Mouse (Mus musculus): ENCODE data around the gene Mllt10. TPM values are rescaled to one million over a fixed set of nuclear protein-coding genes. Genes with fewer than 3 reads are reported as not detected.

The Mllt10 gene
- total RNA-seq, 2 experiments from 2014 or later = 41.6 to 42.5 TPM

- intact Hi-C loops (cut with DNase I) = no loop called here
Observed at GRCm38 (mm10) chr2:18169174-18169948, 114.3 kb downstream of the Mllt10 start.

GRCm38 (mm10) chr2:18175234-18175633 lies 120.2 kb downstream of the Mllt10 start:
- intact Hi-C loops (cut with DNase I) = no loop called here
- no peak for DNase-seq

More at GRCm38 (mm10) chr2:18169174-18169948, 114.3 kb downstream of the Mllt10 start:
- no peak for DNase-seq

GRCm38 (mm10) chr2:18176235-18176634 lies 121.2 kb downstream of the Mllt10 start:
- intact Hi-C loops (cut with DNase I) = no loop called here
- no peak for DNase-seq

- no peak for DNase-seq
- intact Hi-C loops (cut with DNase I) = no loop called here
Observed at GRCm38 (mm10) chr2:18180323-18180722, 125.3 kb downstream of the Mllt10 start.

GRCm38 (mm10) chr2:18181631-18182030 lies 126.6 kb downstream of the Mllt10 start:
- intact Hi-C loops (cut with DNase I) = no loop called here
- DNase-seq = no peak

- no peak for DNase-seq
- intact Hi-C loops (cut with DNase I) = no loop called here
Observed at GRCm38 (mm10) chr2:18183079-18183478, 128.0 kb downstream of the Mllt10 start.

- intact Hi-C loops (cut with DNase I) = no loop called here
- DNase-seq = no peak
Observed at GRCm38 (mm10) chr2:18188367-18188766, 133.3 kb downstream of the Mllt10 start.

- intact Hi-C loops (cut with DNase I) = no loop called here
- DNase-seq = no peak
Observed at GRCm38 (mm10) chr2:18195285-18195684, 140.2 kb downstream of the Mllt10 start.

- peak in 1 of 2 experiments; percentile 15 for DNase-seq
- intact Hi-C loops (cut with DNase I) = no loop called here
Observed at GRCm38 (mm10) chr2:18195691-18196396, 140.8 kb downstream of the Mllt10 start.

GRCm38 (mm10) chr2:18201820-18202462 lies 146.9 kb downstream of the Mllt10 start:
- intact Hi-C loops (cut with DNase I) = loop anchor here (10.0 kb wide), 1 partner anchor 137 kb away; no protein-coding TSS in a partner anchor
- DNase-seq = no peak

GRCm38 (mm10) chr2:18202923-18203322 lies 147.9 kb downstream of the Mllt10 start:
- DNase-seq = no peak
- intact Hi-C loops (cut with DNase I) = loop anchor here (10.0 kb wide), 1 partner anchor 138 kb away; no protein-coding TSS in a partner anchor

- DNase-seq = peak; percentile 72 to 73
- intact Hi-C loops (cut with DNase I) = loop anchor here (2.0 to 10.0 kb wide), 3 partner anchors 140 to 356 kb away; no protein-coding TSS in a partner anchor
Observed at GRCm38 (mm10) chr2:18205118-18205517, 150.1 kb downstream of the Mllt10 start.

GRCm38 (mm10) chr2:18206811-18207210 lies 151.8 kb downstream of the Mllt10 start:
- intact Hi-C loops (cut with DNase I) = loop anchor here (10.0 kb wide), 1 partner anchor 142 kb away; no protein-coding TSS in a partner anchor
- DNase-seq = no peak

GRCm38 (mm10) chr2:18208578-18208977 lies 153.5 kb downstream of the Mllt10 start:
- intact Hi-C loops (cut with DNase I) = loop anchor here (10.0 kb wide), 1 partner anchor 144 kb away; no protein-coding TSS in a partner anchor
- DNase-seq = no peak

- intact Hi-C loops (cut with DNase I) = loop anchor here (10.0 kb wide), 1 partner anchor 145 kb away; no protein-coding TSS in a partner anchor
- no peak for DNase-seq
Observed at GRCm38 (mm10) chr2:18209211-18209823, 154.3 kb downstream of the Mllt10 start.

- no peak for DNase-seq
- intact Hi-C loops (cut with DNase I) = loop anchor here (10.0 kb wide), 2 partner anchors 135 to 145 kb away; no protein-coding TSS in a partner anchor
Observed at GRCm38 (mm10) chr2:18209948-18210347, 154.9 kb downstream of the Mllt10 start.

- intact Hi-C loops (cut with DNase I) = loop anchor here (10.0 kb wide), 1 partner anchor 131 kb away; no protein-coding TSS in a partner anchor
- no peak for DNase-seq
Observed at GRCm38 (mm10) chr2:18214031-18214430, 159.0 kb downstream of the Mllt10 start.

- intact Hi-C loops (cut with DNase I) = loop anchor here (10.0 kb wide), 1 partner anchor 127 kb away; no protein-coding TSS in a partner anchor
- peak; percentile 48 to 59 for DNase-seq
Observed at GRCm38 (mm10) chr2:18217867-18218266, 162.8 kb downstream of the Mllt10 start.

GRCm38 (mm10) chr2:18218500-18218899 lies 163.5 kb downstream of the Mllt10 start:
- DNase-seq = peak in 1 of 2 experiments; percentile 9
- intact Hi-C loops (cut with DNase I) = loop anchor here (10.0 kb wide), 1 partner anchor 126 kb away; no protein-coding TSS in a partner anchor

GRCm38 (mm10) chr2:18219136-18219535 lies 164.1 kb downstream of the Mllt10 start:
- peak in 1 of 2 experiments; percentile 51 for DNase-seq
- intact Hi-C loops (cut with DNase I) = loop anchor here (10.0 kb wide), 1 partner anchor 126 kb away; no protein-coding TSS in a partner anchor

All from heart, postnatal 14 days (tissue).